Mouse (Mus musculus): Measurements from ENCODE around the gene Olfr1424. TPM values are rescaled to one million over a fixed set of nuclear protein-coding genes. Genes with fewer than 3 reads are reported as not detected.

Olfr1424 gene
- polyA plus RNA-seq, 1 experiment, result not detected

- no peaks in the 10 kb centered on the region for H3K4me1 ChIP-seq (ENCODE audit: control insufficient read depth, insufficient read depth, low read length)
- peak overlapping the region; percentile 34 for H3K9ac ChIP-seq (ENCODE audit: low read depth, poor library complexity, severe bottlenecking)
- no peaks in the 10 kb centered on the region for H3K36me3 ChIP-seq (ENCODE audit: control insufficient read depth, insufficient read depth, low read length, poor library complexity, severe bottlenecking)
- no peaks in the 10 kb centered on the region for H3K9me3 ChIP-seq (replicated peaks; ENCODE audit: control insufficient read depth, insufficient read depth, low read length, poor library complexity, severe bottlenecking)
- H3K27me3 ChIP-seq (ENCODE audit: control insufficient read depth, insufficient read depth, low read length, poor library complexity, severe bottlenecking), result no peaks in the 10 kb centered on the region
- no peak for TF ChIP-seq EP300 (IDR thresholded peaks at IDR 0.05; ENCODE audit: insufficient read depth, low read depth, low read length)
- TF ChIP-seq CTCF (IDR thresholded peaks at IDR 0.05; ENCODE audit: low read depth, low read length), result no peak
- TF ChIP-seq POLR2A (IDR thresholded peaks at IDR 0.05; ENCODE audit: insufficient read depth, low read length), result no peak
- peak overlapping the region; percentile 68 for H3K4me3 ChIP-seq (ENCODE audit: low read depth, low read length)
- H3K27ac ChIP-seq (ENCODE audit: insufficient read depth, low read length), result peak overlapping the region; percentile 2; the same call in 1 of the 2 replicates
Measured at GRCm38 (mm10) chr19:12010281-12010771, 52.2 kb downstream of the Olfr1424 start.

GRCm38 (mm10) chr19:12009501-12010280, 52.8 kb downstream of the Olfr1424 start:
- peak overlapping the region; percentile 56 for H3K9ac ChIP-seq (ENCODE audit: low read depth, poor library complexity, severe bottlenecking)
- H3K4me1 ChIP-seq (ENCODE audit: control insufficient read depth, insufficient read depth, low read length), result no peaks in the 10 kb centered on the region
- H3K4me3 ChIP-seq (ENCODE audit: low read depth, low read length), result peak overlapping the region; percentile 68
- TF ChIP-seq EP300 (IDR thresholded peaks at IDR 0.05; ENCODE audit: insufficient read depth, low read depth, low read length) (no peak), CTCF (IDR thresholded peaks at IDR 0.05; ENCODE audit: low read depth, low read length) (no peak), POLR2A (IDR thresholded peaks at IDR 0.05; ENCODE audit: insufficient read depth, low read length) (no peak)
- peak overlapping the region; percentile 2; the same call in 1 of the 2 replicates for H3K27ac ChIP-seq (ENCODE audit: insufficient read depth, low read length)
- H3K27me3 ChIP-seq (ENCODE audit: control insufficient read depth, insufficient read depth, low read length, poor library complexity, severe bottlenecking), result no peaks in the 10 kb centered on the region
- H3K36me3 ChIP-seq (ENCODE audit: control insufficient read depth, insufficient read depth, low read length, poor library complexity, severe bottlenecking), result no peaks in the 10 kb centered on the region
- no peaks in the 10 kb centered on the region for H3K9me3 ChIP-seq (replicated peaks; ENCODE audit: control insufficient read depth, insufficient read depth, low read length, poor library complexity, severe bottlenecking)

Other genes with a start within 250 kb of the Olfr1424 start
- 109 and 112 TPM in 2 replicates for gene Stx3, start 243.3 kb downstream of the Olfr1424 start, polyA plus RNA-seq (2011; ENCODE audit: insufficient read depth, insufficient read length, low read depth, missing spikeins)
- not detected in 2 replicates for gene Olfr1417, start 223.5 kb downstream of the Olfr1424 start, polyA plus RNA-seq (2011; ENCODE audit: insufficient read depth, insufficient read length, low read depth, missing spikeins)
- gene Olfr1418, start 201.6 kb downstream of the Olfr1424 start, polyA plus RNA-seq (2011; ENCODE audit: insufficient read depth, insufficient read length, low read depth, missing spikeins), result not detected in 2 replicates
- gene Olfr1419, start 187.6 kb downstream of the Olfr1424 start, polyA plus RNA-seq (2011; ENCODE audit: insufficient read depth, insufficient read length, low read depth, missing spikeins), result not detected in 2 replicates
- gene Olfr1420, start 176.1 kb downstream of the Olfr1424 start, polyA plus RNA-seq (2011; ENCODE audit: insufficient read depth, insufficient read length, low read depth, missing spikeins), result not detected in 2 replicates
- 42.2 and 42.6 TPM in 2 replicates for gene Patl1, start 150.3 kb downstream of the Olfr1424 start, polyA plus RNA-seq (2011; ENCODE audit: insufficient read depth, insufficient read length, low read depth, missing spikeins)
- 28.3 and 31.5 TPM in 2 replicates for gene Osbp, start 96.7 kb downstream of the Olfr1424 start, polyA plus RNA-seq (2011; ENCODE audit: insufficient read depth, insufficient read length, low read depth, missing spikeins)
- gene Olfr1423, start 21.4 kb downstream of the Olfr1424 start, polyA plus RNA-seq (2011; ENCODE audit: insufficient read depth, insufficient read length, low read depth, missing spikeins), result 0.10 TPM in 1 of 2 replicates, not detected in the other
- gene Olfr1425, start 15.0 kb upstream of the Olfr1424 start, polyA plus RNA-seq (2011; ENCODE audit: insufficient read depth, insufficient read length, low read depth, missing spikeins), result not detected in 2 replicates
- not detected in 2 replicates for gene Olfr1426, start 29.3 kb upstream of the Olfr1424 start, polyA plus RNA-seq (2011; ENCODE audit: insufficient read depth, insufficient read length, low read depth, missing spikeins)
- not detected in 2 replicates for gene Olfr1427, start 40.7 kb upstream of the Olfr1424 start, polyA plus RNA-seq (2011; ENCODE audit: insufficient read depth, insufficient read length, low read depth, missing spikeins)
- not detected in 2 replicates for gene Olfr1428, start 53.2 kb upstream of the Olfr1424 start, polyA plus RNA-seq (2011; ENCODE audit: insufficient read depth, insufficient read length, low read depth, missing spikeins)
- not detected in 2 replicates for gene Olfr76, start 60.5 kb upstream of the Olfr1424 start, polyA plus RNA-seq (2011; ENCODE audit: insufficient read depth, insufficient read length, low read depth, missing spikeins)
- not detected in 2 replicates for gene Olfr1555-ps1, start 107.4 kb upstream of the Olfr1424 start, polyA plus RNA-seq (2011; ENCODE audit: insufficient read depth, insufficient read length, low read depth, missing spikeins)
- not detected in 2 replicates for gene Olfr1431, start 138.0 kb upstream of the Olfr1424 start, polyA plus RNA-seq (2011; ENCODE audit: insufficient read depth, insufficient read length, low read depth, missing spikeins)
- gene Olfr1432, start 169.9 kb upstream of the Olfr1424 start, polyA plus RNA-seq (2011; ENCODE audit: insufficient read depth, insufficient read length, low read depth, missing spikeins), result not detected in 2 replicates
- not detected in 2 replicates for gene Olfr262, start 179.0 kb upstream of the Olfr1424 start, polyA plus RNA-seq (2011; ENCODE audit: insufficient read depth, insufficient read length, low read depth, missing spikeins)
- gene Olfr235, start 198.3 kb upstream of the Olfr1424 start, polyA plus RNA-seq (2011; ENCODE audit: insufficient read depth, insufficient read length, low read depth, missing spikeins), result not detected in 2 replicates
- gene Olfr1434, start 217.2 kb upstream of the Olfr1424 start, polyA plus RNA-seq (2011; ENCODE audit: insufficient read depth, insufficient read length, low read depth, missing spikeins), result not detected in 2 replicates
- gene Olfr1436, start 236.4 kb upstream of the Olfr1424 start, polyA plus RNA-seq (2011; ENCODE audit: insufficient read depth, insufficient read length, low read depth, missing spikeins), result not detected in 2 replicates

Measured in ES-Bruce4 (cell line).